Mouse (Mus musculus): ENCODE measurements at regions not wholly inside any gene's neighbourhood (a gene's known extent, or its start where the extent isn't known, plus 50 kb on each side); places are given as distances from the start of the nearest gene placed in this dataset.
A peak's percentile ranks its signal among the peaks of the same experiment; 100 is the strongest.
"Not testable (repeated sequence)": the region's sequence is repeated elsewhere in the genome, so short reads cannot be mapped to it uniquely, and the experiment has no call there.

DNA sequence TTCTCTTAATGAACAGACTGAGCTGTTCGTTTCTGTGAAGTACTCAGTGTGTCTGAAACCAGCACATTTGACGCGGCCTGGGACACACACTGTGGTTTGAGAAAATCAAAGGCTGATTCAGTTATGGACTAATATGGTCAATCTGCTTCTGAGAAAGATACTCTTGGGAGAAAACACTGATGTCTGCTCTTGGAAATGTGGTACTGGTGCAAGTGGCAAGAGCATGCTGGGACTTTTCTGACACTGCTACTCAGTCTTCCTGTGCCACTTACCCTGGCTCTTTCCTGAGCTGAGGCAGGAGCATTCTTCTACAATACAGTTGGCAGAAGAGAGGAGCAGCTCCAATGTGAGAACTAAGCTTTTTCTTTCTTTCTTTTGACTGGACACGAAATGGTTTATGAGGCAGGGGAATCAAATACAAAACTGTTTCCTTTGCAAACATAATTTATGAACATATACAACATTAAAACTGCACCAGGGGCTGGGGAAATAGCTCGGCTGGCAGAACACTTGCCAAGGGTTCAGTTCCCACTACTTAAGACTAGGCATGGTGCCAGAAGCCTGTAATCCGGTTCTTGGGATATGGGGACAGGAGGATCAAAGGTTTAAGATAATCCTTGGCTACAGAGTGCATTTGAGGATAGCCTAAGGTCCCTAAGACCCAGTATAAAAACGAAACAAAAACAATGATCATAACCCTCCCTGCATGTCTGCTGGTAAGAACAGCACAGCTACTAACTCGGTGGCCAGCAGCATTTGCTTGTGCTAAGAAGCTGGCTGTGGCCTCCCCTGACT is 173.7 kb upstream of the Klf14 start:
- no peak for DNase-seq (ENCODE audit: low read depth, low spot score)

DNA sequence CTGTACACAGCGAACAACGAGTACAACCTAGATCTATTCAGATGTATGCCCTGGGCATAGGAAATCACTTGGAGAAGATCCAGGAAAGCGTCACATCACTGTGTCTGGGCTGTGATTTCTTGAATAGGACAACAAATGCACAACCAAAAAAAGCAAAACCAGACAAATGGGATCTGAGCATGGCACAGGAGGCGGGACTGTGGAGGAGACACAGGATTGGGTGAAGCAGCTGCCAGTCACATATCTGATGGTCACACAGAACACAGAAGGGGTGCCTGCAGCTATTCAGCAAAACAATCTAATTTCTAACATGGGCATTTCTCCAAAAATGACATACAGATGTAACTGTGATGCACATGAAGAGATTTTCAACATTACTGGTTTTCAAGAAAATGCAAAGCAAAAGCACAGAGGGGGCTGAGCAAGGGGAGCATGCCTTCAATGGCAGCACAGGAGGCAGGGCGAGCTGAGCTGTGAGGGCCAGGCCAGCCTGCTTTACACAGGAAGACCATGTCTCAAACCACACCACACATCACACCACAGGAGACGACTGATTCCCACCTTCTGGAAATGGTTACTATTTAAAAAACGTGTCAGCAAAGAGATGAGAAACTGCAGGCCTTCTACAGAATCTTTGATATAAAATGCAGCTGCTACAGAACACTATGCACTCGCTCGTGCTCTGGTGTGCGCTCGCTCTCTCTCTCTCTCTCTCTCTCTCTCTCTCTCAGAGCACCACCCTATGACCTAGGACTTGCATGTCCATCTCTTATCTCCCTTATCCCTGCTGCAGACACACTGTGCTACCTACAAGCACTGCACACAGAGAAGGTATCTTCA is 175.2 kb upstream of the Klf14 start:
- DNase-seq (ENCODE audit: low read depth, low spot score), result no peak

DNA sequence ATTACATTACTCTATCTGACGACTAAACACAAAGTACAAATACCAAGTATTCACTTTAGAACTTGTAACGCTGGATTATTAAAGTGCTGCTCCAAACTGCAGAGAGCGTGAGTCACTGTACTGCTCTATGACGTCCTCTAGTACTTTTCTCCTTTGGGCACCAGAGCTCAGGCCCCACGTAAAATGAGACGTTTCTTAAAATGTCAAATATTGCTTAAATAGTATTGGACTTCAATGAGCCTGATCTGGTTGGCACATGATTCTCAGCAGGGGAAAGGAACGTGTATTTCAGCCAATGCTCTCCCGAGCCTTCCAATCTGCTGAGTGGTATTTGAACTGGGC is 175.8 kb upstream of the Klf14 start:
- no peak for DNase-seq (ENCODE audit: low read depth, low spot score)

DNA sequence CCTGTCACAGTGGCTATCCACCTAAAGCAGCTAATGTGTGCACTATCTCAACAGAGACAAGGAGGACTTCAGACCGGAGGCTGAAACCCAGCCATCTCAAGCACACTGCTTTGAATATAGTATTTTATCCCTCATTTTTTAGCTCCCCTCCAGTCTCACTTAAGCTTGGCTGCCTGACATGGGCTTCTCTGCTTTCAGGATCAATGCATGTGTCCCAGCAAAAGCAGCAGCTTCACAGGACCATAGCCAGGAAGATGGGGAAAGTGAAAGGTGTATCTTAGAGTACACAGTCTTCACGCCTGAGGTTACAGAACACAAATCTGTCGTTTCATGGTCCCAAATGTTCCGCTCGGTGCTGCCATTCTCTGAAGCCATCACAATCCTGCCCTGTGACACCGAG is 176.7 kb upstream of the Klf14 start:
- DNase-seq (ENCODE audit: low read depth, low spot score), result no peak

DNA sequence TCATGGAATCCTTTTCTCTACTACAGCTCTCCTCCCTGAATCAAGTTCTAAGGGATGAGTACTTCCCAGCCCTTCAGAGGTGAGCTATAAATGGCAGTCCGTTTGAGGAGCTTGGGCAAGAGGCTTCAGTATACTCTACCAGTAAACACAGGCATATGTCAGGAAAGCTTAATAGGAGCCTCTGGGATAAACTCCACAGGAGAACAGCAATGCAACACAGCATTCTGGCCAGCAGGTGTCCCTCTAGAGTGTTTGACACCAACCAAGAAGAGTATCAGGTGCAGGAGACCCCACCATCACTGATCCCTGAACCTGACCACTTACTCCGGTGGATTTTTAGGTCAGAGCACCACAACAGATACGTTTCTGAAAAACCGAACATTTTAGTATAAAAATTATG is 178.0 kb upstream of the Klf14 start:
- no peak for DNase-seq (ENCODE audit: low read depth, low spot score)

DNA sequence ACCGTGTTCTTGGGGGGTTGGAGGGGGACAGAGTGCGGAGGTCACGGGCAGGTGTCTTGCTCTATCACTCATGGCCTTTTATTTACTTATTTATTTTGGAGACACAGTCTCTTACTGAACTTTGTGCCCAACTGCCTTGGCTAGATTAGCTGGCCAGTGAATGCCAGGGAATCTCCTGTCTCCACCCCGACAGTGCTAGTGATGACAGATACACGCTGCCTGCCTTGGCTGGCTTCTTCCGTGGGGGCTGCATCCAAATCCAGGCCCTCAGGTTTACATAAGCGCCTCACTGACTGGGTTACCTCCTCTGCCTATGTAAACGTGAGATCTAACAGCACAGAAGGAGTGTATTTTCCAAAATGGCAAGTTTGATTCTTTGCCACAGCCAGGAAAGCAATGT is 178.5 kb upstream of the Klf14 start:
- peak; percentile 71 for DNase-seq (ENCODE audit: low read depth, low spot score)

DNA sequence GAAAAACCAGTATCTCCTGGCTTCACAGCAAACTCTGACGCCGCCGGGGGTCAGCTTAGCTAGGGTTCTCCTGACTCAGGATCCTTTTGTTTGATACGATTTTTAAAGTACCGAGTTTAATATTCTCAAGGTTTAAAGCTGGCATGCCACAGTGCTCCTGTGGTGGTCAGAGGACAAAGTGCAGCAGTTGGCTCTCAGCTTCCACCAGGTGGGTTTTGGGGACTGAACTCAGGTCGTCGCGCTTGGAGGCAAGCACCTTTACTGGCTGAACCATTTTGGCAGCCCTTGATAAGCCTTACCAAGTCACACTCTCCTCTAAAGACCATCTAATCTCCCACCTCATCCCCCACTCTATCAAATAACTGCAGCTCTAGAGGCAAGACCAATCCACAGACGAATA is 181.1 kb upstream of the Klf14 start:
- no peak for DNase-seq (ENCODE audit: low read depth, low spot score)

DNA sequence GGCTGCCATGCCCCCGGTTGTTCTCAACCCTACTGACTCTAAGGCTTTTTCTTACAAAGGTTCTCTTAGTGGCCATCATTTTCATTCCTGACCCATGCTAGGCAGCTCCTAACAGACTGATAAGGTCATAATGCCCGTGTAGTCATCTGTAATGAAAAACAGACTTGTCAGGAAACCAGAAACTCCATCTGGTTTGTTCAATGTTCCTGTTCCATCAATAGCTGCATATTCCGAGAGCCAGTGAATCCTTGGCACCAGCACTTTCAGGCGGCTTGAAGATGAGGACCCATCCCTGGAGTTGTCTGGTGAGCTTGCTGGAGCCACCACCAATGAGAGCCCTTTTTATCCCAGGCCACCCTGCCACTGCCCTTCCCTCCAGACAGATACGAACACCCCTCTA is 181.7 kb upstream of the Klf14 start:
- DNase-seq (ENCODE audit: low read depth, low spot score), result no peak

DNA sequence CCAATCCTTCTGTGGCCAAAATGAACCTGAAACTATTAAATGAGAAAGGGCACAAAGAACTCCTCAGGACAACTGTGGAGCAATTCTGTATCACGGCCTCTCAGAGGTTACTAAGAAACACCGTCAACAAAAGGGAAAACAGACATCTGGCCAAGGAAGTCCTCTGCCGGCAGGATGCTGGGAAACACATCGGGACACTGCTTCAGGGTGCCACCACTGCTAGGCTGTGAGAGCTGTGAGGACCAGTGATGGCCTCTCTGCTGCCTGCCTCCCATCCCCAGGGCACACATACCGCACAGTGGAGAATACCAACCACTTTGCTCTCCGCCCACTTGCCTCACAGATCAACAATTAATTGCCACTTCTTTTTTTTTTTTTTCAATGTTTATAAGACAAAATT is 182.6 kb upstream of the Klf14 start:
- no peak for DNase-seq (ENCODE audit: low read depth, low spot score)

DNA sequence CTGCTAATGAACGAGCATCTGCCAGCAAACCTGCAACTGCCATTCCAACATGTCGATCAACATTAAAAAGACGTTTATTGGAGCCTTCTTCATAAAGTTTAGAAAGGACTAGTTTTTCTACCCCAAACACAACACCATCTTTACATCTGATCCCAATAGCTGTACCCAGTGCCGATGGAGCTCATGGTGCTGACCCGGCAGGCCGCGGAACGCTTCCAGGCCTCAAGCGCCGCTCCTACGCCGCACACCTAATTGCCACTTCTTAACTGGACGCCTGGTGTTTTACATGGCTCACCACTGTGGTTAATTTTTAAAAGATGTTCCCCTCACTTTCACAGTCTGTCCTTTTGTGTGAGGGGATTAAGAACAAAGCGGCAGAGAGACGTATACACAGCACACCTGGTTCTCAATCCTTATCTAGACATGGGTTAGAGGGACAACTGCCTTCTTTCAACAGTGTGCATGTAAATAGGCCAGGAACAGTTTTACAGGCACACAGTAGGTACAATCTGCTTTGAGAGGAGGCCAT is 183.7 kb upstream of the Klf14 start:
- not testable (repeated sequence) for DNase-seq (ENCODE audit: low read depth, low spot score)

DNA sequence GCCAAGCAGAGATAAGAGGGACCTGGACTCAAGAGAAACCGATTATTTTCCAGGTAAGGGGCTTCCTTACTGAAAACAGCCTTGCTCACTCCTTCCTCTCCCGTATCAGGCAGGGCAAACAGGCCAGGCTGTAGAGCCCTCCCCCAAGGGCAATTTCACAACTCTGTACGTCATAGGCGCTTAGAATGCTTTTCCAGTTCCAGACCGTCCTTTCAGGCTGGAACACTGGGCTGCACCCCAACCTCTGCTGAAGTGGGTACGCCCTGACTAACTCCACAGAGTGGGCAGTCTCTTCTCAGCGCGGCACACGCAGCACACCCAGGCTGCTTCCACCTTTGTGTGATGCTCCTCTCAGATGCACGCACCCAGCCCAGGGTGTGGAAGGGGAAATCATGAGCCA is 186.8 kb upstream of the Klf14 start:
- DNase-seq (ENCODE audit: low read depth, low spot score), result peak; percentile 72

DNA sequence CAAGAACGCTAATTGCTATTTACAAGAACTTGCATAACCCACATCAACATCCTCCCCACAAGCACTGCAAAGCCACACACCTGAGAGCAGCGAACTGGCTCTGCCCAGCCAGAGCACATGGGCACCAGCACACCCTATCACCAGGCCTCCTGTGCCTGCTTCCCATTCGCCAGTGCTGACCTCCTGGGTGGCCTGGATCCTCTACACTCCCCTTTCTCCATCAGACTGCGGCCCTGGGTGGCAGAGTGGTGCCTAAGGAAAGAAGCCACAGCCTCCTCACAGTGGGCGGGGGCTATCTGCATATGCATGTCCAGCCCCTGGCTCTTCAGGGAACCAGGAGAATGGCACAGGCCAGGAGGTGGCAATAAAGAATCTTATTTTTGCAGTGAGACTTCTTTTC is 187.9 kb upstream of the Klf14 start:
- DNase-seq (ENCODE audit: low read depth, low spot score), result no peak

DNA sequence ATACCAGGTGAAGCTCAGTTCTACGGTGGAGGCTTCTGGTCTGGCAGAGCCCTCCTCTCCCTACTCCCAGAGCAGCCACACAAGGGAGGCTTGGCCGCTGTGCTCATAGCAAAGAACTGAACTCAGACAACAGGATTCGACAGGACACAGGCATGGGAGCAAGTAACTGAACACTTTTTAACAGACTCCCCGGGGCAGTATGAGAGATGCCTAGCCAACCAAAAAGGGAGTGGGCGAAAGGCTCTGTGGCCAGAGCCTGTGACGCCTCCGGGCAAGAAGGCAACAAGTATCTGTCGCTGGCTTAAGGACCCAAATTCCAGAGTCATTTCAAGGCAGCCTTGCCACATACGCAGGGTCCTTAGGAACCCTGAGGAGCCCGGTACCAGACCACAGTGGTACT is 188.8 kb upstream of the Klf14 start:
- no peak for DNase-seq (ENCODE audit: low read depth, low spot score)

DNA sequence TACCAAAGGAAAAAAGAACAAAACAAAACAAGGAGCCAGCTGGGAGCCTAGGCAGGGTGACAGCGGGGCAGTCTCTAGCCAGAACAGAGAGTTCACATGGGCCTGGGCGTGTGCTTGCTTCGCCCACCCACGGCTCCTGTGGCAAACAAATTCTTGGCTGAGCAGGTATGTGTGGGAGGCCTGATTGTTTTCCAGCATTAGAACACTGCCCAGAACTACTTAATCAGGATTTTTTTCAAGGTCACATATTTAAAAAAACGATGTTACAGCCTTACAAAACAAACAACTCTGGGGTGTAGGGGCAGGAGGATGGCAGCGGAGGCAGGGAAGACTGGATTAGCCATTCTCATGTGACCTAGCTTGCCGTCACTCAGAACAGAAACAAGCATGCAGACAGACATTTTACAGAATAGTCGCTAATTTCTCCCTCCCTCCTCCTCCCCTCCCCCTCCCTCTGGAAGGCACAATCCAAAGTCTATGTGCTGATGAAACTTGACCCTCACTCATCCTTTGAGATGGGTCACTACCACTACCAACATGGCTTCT is 189.5 kb upstream of the Klf14 start:
- DNase-seq (ENCODE audit: low read depth, low spot score), result peak; percentile 68

DNA sequence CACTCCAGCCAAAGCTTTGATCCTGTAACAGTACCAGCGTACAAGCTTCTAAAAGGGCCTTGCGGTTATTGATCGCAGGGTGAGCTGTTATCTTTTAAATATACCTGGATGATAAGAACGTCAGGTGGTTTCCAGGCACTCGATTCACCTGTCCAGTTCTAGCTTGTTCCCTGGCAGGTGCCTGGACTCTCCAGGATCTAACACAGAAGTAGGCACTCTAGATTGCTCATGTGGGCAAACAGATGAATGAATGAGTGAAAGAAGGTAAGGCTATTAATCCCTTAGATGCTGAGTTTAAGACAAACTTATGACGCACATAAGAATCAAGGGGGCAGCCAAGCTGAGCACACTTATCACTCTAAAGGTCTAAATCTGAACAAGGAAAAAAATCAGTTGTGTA is 190.3 kb upstream of the Klf14 start:
- no peak for DNase-seq (ENCODE audit: low read depth, low spot score)

DNA sequence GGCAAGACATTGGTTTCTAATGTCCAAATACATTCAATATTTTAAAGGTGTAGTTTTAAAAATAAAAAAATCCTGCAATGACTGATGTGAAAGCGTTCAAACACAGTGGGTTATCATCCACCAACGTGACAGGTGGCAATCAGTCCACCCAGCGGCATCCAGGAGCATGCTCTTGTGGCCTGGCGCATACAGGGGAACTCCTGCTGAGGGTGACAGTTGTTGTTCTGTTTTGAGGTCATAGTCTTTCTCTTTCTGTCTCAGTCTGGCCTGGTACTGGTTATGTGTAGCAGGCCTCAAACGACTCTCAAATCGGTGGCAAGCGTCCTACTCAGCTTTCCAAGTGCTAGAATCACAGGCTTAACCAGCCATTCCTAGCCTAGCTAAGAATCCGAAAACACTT is 191.5 kb upstream of the Klf14 start:
- no peak for DNase-seq (ENCODE audit: low read depth, low spot score)

DNA sequence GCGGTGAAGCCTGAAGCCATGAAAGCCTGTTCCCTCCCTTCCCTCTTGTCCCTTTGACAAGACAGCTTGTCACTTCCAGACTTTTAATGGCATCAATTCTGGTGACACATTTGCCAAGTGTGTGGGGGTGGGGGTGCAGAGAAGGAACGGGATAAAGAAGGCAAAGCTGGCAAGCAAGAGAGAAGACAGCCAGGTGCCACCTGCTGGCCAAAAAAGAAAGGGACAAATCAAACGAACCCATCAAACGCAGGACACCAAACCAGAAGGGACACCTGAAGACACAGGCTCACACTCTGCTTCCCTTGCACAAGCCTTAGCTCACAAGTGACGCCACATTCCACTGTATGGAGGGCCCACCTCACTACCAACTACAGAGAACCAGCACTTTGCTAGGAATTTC is 197.0 kb upstream of the Klf14 start:
- DNase-seq (ENCODE audit: low read depth, low spot score), result no peak

DNA sequence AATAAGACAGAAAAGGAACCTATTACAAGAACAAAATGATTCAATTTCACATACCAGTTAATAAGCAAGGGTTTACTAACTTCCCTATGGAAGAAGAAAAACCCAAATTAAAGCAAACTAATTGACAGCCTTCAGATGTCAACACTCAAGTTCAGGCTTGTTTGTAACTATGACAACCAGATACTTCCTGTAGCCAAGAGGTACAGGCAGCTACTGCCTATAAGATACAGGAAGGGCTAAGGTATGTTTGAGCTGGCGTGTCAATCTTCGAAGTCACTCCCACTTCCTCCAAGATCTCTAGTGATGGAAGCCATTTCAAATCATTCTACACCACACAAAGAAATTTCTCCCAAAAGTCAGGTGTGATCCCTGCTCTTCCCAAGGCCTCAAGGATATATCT is 198.1 kb upstream of the Klf14 start:
- DNase-seq (ENCODE audit: low read depth, low spot score), result no peak

DNA sequence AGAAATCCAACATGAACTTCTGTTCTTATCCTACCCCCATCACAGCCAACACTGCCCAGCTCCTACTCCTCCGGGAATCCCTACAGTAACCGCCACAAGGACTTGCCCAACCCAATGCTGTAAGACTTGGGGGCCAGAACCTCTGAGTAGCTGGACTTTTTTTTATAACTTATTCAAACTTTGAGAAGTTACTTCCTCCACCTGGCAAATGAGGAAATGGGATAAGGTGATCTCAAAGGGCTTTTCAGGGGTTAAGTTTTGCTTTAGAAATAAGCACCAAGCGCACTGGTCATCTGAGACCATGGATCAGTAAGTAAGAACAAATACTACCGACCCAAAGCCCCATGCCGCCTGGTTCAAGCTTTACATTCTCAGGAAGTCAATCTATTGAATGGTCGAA is 198.6 kb upstream of the Klf14 start:
- no peak for DNase-seq (ENCODE audit: low read depth, low spot score)

DNA sequence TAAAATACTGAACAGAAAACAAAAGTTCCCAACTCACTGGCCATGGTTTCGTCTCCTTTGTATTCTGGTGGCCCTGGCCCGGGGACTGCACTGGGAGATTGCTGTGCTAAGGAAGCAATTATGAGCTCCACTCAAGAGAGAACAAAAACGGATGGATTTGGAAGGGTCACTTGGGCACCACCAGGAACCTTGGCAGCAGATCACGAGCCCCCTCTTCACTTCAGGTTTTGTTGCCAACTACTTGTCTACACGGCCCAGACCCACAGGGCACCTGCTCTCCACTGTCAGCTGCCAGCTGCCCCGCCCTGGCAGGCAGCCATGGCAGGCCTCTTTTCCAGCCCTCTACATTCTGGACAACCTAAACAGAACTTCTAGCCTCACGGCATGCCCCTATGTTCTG is 199.8 kb upstream of the Klf14 start:
- DNase-seq (ENCODE audit: low read depth, low spot score), result peak; percentile 55

DNA sequence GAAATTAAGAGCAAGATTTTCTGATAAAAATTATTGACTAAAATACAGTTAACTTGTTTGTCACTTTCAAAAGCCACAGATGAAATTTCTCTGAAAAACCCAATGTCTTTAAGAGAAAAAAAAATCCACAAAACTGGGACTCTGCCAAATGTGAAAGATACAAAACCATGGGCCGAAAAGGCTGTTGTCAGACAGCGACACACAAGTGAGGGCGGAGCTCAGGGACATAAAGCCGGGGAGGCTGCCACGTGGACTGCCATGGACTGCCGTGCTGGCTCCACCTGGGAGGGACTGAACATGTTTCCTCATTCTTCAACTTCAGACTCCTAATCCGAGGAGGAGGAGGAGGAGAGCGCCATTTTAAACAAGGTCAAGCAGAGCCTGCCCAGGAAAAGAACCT is 200.4 kb upstream of the Klf14 start:
- no peak for DNase-seq (ENCODE audit: low read depth, low spot score)

DNA sequence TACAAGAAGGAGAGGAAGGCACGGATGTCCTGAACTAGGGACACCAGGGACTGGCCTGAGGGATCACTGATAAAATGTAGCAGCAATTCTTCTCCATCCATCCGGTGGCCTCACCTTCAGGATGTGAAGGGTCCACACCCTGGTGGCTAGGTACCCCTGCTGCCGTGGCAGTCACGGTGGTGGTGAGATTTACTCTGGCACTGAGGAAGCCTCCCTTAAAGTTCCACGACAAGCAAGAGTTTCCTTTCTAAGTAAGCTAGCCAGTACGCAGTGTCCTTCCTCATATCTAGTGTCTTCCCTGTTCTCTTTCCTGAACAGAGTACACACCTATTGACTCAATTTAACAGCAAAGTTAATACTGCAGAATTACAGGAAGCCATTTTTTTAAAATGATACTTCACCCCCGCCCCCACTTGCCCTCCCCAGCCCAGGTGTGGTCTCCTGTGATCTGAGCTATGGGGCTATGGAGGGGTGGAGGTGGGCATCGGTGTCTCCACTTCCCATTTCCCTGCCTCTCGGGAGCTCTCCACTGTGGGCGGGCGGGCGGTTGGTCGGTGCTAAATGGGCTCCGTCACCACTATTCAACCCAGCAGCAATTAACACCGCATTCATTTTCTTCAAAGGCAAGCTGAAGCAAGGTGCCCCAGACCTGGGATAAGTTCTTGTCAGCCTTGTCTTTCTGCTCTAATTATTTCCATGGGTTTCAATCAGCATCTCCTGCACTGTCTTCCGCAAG is 201.2 kb upstream of the Klf14 start:
- DNase-seq (ENCODE audit: low read depth, low spot score), result no peak

Measured in skeletal muscle tissue, adult 2 months (tissue).